Mouse (Mus musculus): ENCODE data around the gene Fadd. TPM values are rescaled to one million over a fixed set of nuclear protein-coding genes. Genes with fewer than 3 reads are reported as not detected.

Fadd gene
- total RNA-seq, 2 experiments from 2014 or later = 7.4 to 7.6 TPM

DNA sequence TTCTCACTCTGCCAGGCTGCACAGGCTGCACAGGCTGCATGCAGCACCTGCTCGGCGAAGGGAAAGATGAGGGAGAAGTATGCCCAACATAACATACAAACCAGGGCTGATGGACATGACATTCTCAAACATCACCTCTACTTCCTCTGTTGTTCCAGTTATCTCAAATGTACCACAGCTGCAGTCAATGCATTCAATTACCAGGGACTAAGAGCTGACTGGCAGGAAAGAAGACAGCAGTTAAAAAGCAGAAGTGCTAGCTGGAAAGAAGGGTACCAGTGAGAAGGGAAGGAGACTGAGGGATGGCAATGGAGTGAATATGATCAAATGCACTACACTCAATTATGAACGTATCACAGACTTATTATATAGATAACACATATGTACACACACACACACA lies 45.9 kb downstream of the Fadd start:
- no peak for DNase-seq (ENCODE audit: low spot score in 2 of 2)

DNA sequence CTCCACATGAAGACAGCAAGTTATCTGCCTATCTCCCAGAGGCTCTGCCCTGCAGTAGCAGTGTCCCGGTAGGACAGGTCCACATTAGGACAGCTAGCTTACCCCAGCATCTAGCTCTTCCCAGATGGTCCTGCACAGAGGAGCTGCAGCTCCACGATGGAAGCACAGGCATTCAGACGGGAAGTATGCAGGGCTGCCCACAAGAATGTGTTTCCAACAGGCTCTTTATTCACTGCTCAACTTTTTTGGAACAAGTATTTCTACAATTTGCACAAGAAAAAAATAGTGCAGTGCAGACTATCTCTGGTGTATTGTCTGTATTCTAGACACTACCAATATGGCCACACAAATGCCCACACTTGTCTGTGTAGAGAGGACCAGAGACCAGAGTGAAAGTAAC lies 47.5 kb downstream of the Fadd start:
- no peak for DNase-seq (ENCODE audit: low spot score in 2 of 2)

DNA sequence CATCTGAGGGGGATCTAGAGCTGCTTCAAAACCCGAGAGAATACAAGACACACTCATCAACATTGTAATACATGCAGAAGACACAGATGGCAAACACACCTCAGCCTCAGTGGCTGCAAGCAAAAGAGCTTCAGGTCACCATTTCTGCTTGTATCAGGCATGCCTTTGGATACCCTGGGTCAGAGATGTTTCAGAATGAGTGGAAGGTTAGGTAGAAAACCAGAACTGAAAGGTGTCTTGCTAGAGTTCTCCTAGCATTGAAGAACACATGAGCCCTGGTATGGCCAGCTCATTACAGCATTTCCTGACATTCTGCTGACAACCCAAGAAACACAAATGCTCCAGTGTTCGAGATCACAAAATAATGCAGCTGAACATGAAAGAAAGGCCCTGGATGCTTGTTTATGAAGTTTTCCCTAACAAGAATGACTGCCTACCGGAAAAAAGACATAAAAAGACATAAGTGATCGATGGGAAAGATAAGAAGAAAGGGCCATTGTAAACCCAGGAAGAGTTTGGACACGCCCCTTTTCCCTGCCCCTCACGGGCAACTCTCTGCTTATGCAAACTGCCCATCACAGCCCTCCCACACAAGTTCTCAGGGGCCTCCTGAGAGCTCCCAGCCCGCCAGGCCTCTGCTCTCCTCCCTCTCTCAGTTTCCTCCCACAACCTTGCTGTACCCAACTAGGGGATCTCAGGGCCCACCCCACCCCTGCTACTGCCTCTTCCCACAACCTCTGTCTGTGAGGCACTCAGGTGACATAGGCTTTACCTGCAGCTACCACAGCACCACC lies 50.5 kb downstream of the Fadd start:
- no peak for DNase-seq (ENCODE audit: low spot score in 2 of 2)

DNA sequence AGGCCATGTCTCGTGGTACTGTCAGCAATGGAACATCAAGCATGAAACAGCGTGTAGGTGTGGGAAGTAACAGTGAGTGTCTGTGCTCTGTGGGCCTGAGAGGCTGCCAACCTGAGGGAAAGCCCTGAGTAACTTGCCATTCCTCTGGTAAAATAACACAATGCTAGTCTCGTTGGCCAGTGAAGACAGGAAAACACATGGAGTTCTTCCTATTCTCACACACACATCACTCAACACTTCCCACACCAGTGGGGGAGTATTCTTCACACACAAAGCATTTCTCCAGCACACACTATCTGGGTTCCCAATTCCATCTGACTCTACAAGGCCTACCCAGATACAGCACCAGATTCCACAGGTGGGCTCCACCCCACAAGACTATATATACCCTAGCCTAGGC lies 52.4 kb downstream of the Fadd start:
- no peak for DNase-seq (ENCODE audit: low spot score in 2 of 2)

DNA sequence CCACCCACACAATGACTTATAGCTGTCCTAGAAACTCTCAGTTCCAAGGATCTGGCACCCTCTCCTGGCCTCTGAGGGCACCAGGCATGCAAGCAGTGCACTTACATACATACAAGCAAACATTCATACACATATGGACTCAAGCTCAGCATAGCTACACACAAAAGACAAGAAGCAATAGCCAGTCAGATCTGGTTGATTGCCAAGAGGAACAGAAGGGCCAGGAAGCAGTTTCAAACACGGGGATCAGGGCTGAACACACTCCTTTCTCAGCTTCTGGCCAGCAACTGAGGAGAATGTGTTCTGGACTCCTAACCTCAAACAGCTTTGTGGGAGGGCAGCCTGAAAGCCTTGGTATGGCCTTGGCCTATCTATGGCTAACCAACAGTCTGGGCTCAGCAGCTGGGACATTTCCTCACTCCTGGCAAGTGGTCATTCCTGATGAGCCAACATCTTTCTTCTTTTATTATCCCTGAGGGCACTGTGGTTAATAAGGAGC lies 54.5 kb downstream of the Fadd start:
- no peak for DNase-seq (ENCODE audit: low spot score in 2 of 2)

Other genes with a start within 250 kb of the Fadd start
- gene Cttn, start 111.5 kb downstream of the Fadd start, total RNA-seq (2021) = 10 to 100 TPM; 96.3 to 98.5 TPM
- gene Ppfia1, start 28.7 kb downstream of the Fadd start, total RNA-seq (2021) = 10 to 100 TPM; 43.2 to 51.8 TPM
- 10 to 100 TPM; 10.2 to 10.6 TPM for gene Ano1, start 169.5 kb upstream of the Fadd start, total RNA-seq (2021)